Mouse (Mus musculus): ENCODE measurements around the gene Thap12. TPM values are rescaled to one million over a fixed set of nuclear protein-coding genes. Genes with fewer than 3 reads are reported as not detected.

Thap12 gene
- 10 to 100 TPM; 70.7 to 89.1 (median 82.6) TPM for total RNA-seq (2022)

- peak; percentile 99 for DNase-seq (ENCODE audit: low spot score)
These were observed at the start of gene Thap12 for GRCm38 (mm10) chr7:98702283-98703240. Gene Thap12, plus strand, starts transcription at chr7:98703103.

GRCm38 (mm10) chr7:98655681-98656530, 47.0 kb upstream of the Thap12 start:
- DNase-seq (ENCODE audit: low spot score), result peak; percentile 73

GRCm38 (mm10) chr7:98656531-98657221, 46.2 kb upstream of the Thap12 start, which contains the start of gene Emsy:
Gene Emsy, minus strand, starts transcription at chr7:98656783.
- DNase-seq (ENCODE audit: low spot score), result peak; percentile 97

- no peak for DNase-seq (ENCODE audit: low spot score)
These were observed 37.7 kb upstream of the Thap12 start for GRCm38 (mm10) chr7:98665166-98665565.

GRCm38 (mm10) chr7:98665726-98666125, 37.2 kb upstream of the Thap12 start:
- DNase-seq (ENCODE audit: low spot score), result no peak

GRCm38 (mm10) chr7:98667956-98668746, 34.8 kb upstream of the Thap12 start:
- DNase-seq (ENCODE audit: low spot score), result no peak

GRCm38 (mm10) chr7:98670831-98671230, 32.1 kb upstream of the Thap12 start:
- no peak for DNase-seq (ENCODE audit: low spot score)

- no peak for DNase-seq (ENCODE audit: low spot score)
These were observed 31.5 kb upstream of the Thap12 start for GRCm38 (mm10) chr7:98671416-98671815.

GRCm38 (mm10) chr7:98672241-98672955, 30.5 kb upstream of the Thap12 start:
- DNase-seq (ENCODE audit: low spot score), result peak; percentile 61

GRCm38 (mm10) chr7:98674344-98674743, 28.6 kb upstream of the Thap12 start:
- DNase-seq (ENCODE audit: low spot score), result no peak

- no peak for DNase-seq (ENCODE audit: low spot score)
These were observed 25.4 kb upstream of the Thap12 start for GRCm38 (mm10) chr7:98677511-98677910.

- peak; percentile 53 for DNase-seq (ENCODE audit: low spot score)
These were observed 24.5 kb upstream of the Thap12 start for GRCm38 (mm10) chr7:98678441-98678840.

- no peak for DNase-seq (ENCODE audit: low spot score)
These were observed 22.2 kb upstream of the Thap12 start for GRCm38 (mm10) chr7:98680691-98681090.

GRCm38 (mm10) chr7:98682821-98683220, 20.1 kb upstream of the Thap12 start:
- DNase-seq (ENCODE audit: low spot score), result no peak

GRCm38 (mm10) chr7:98685895-98686294, 17.0 kb upstream of the Thap12 start:
- no peak for DNase-seq (ENCODE audit: low spot score)

- DNase-seq (ENCODE audit: low spot score), result no peak
These were observed 12.8 kb upstream of the Thap12 start for GRCm38 (mm10) chr7:98690126-98690525.

- no peak for DNase-seq (ENCODE audit: low spot score)
These were observed 12.1 kb upstream of the Thap12 start for GRCm38 (mm10) chr7:98690831-98691230.

- DNase-seq (ENCODE audit: low spot score), result no peak
These were observed 9.9 kb upstream of the Thap12 start for GRCm38 (mm10) chr7:98692761-98693546.

GRCm38 (mm10) chr7:98694046-98694445, 8.9 kb upstream of the Thap12 start:
- peak; percentile 56 for DNase-seq (ENCODE audit: low spot score)

Data from heart, adult 8-10 months (tissue).